Mouse (Mus musculus) liver, adult 2 months (tissue): ENCODE results near the gene Cep112.

Experiments
- CTCF ChIP-seq: fragments of 200-500 bp; IDR thresholded peaks from 2 replicates; pipeline ENCODE4 v1.5.1; 2011; ENCODE audit warnings: low read depth, low read length, control low read depth
- POLR2A ChIP-seq: fragments of 200-500 bp; IDR thresholded peaks from 2 replicates; pipeline ENCODE4 v1.6.1; 2011; ENCODE audit warnings: low read length, control low read depth; ENCODE audit not compliant: insufficient read depth; ENCODE audit errors: extremely low read depth

DNA sequence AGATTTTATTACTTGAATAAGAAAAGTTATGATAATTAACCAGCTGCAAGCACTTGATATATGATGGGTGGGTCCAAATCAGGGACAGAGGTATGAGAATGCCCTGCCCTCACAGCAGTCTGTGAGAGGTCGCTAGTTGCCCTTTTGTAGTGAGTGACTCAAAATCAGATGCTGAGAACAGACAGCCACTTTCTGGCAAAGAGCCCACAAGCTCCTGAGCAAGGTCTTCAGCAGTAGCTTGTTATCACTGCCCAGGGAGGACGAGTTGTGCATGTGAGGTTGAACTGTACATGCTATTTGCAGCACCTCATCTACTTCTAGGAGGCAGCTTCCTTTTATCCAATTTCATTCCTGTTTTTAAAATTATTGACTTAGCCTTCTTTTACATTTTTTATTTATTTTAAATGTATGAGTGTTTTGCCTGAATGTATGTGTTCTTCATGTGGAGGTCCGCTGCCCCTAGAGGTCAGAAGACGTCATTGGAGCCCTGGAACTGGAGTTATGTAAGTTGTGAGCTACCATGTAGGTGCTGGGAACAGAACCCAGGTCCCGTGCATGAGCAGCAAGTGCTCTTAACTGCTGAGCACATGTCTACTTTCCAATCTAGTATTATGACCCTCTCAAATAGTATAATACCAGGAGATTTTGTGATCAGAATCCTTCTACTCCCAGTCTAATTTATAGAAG lies 200.7 kb downstream of the Cep112 start:
- no peak for TF ChIP-seq CTCF
- TF ChIP-seq POLR2A = no peak
